Mouse (Mus musculus) left cerebral cortex, adult 9 months (tissue): ENCODE measurements around the gene Insl3.

Experiments used
- DNase-seq, 2 experiments: peaks; one replicate each; pipeline ENCODE4 v3.0.0; 2022; ENCODE audit warnings: low spot score in 2 of 2

Gene Insl3

DNA sequence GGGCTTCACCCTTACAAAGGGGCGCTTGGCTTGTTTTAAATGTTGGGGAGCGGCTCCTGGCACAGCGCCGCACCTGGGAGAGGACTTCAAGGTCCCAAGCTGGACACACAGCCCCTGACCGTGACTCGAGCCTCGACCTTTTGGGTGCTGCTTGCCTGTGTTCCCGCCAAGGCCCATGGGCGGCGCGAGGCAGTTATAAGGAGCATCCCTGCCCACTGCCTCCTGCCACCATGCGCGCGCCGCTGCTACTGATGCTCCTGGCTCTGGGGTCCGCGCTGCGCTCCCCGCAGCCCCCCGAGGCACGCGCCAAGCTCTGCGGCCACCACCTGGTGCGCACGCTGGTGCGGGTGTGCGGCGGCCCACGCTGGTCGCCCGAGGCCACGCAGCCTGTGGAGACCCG lies at the start of gene Insl3:
Gene Insl3, plus strand, starts transcription at position 187 of the 400 bp plus-strand sequence.
- no peak for DNase-seq

DNA sequence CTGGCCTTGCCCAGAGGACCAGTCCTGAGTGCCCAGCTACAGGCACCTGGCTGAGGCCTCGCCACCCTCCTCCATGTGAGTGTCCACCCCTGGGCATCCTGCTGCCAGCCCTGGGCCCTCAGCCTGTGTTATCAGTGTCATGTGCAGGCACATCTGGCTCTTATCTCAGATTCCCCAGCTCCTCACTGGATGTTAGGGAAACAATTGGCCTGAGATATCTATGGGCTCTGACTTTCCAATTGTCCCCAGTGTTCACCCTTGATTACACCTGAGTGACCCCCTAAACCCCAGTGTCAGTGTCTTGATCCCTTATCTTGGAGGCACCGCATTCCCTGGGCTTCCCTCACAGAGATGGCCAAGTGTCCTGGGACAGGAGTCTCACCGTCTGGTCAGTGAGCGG lies 49.7 kb upstream of the Insl3 start:
- no peak for DNase-seq

- no peak for DNase-seq
These were observed 43.5 kb upstream of the Insl3 start for GRCm38 (mm10) chr8:71645510-71645909.

GRCm38 (mm10) chr8:71654600-71654999 lies 34.4 kb upstream of the Insl3 start:
- no peak for DNase-seq

DNA sequence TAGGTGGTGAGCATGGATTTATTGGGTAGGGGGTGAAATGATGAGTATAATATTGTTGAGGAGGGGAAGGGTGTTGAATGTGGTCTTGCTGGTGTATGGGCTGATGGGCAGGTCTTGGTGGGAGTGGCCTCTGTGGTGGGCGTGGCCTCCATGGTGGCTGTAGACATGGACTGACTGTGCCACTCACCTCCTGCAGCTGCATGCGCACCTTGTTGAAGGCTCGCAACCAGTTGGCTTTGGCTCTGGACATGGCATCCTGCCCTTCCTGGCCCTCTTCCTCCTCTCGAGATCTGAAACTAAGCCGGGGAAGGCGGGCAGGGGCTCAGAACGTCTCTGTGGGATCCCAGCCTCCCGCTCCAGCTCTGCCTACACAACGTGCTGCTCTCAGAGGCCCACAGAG lies 31.2 kb upstream of the Insl3 start:
- DNase-seq = no peak

GRCm38 (mm10) chr8:71658515-71659049 lies 30.4 kb upstream of the Insl3 start:
- DNase-seq = no peak

GRCm38 (mm10) chr8:71659751-71660150 lies 29.3 kb upstream of the Insl3 start:
- no peak for DNase-seq

- peak in 1 of 2 experiments; percentile 87 for DNase-seq
These were observed 28.5 kb upstream of the Insl3 start for GRCm38 (mm10) chr8:71660325-71661120.

DNA sequence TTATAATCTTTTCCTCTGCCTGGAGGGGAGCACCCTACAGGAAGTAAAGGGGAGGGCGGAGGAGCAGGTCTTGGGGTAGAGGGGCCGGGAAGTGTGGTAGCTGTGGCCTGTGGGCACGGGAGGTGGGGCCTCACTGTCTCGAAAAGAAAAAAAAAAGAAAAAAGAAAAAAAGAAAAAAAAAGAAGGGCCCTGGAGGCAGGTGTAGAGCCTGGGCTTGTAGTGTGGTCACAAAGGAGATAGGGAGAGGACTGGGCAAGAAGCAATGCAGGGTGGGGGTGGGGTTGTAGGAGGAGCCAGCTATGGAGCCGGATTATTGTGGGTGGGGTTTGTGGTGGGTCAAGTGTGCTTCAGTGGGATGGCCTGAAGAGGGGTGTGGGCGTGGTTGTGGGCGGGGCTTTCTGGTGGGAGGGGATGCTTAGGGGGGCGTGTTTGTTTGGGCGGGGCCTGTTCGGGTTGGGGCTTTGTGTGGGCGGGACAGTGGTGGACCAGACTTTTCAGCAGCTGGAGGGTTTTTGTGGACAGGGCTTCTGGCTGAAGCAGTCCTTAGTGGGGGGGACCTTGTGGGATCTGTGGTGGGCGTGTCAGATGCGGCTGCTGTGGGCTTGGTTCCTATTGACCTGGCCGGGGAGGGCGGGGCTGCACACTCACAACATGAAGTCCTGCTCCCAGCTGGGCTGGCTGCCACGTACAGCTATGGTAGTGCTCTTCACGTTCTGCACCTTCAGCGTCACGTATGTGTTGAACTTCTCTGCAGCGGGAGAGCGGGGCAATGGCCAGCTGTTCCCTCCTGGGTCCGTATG lies 23.5 kb upstream of the Insl3 start:
- no peak for DNase-seq

DNA sequence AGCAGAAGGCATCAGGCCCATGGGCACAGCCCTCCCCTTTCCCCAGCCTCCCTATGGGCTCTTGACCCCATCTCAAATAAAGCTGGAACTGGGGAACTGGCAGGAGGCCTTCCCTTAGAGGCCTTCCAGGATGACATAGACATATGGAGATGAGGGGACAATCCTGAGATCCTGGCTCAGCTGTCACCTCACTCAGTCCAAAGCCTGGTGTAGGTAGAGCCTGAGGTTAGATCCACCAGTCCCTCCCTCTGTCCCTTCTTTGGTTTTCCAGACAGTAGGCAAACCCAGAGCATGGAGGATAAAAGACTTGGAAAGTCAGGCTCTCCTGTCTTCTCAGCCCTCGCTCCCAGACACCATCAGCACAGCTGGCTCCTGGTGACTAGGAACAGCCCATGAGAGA lies 22.2 kb upstream of the Insl3 start:
- no peak for DNase-seq

DNA sequence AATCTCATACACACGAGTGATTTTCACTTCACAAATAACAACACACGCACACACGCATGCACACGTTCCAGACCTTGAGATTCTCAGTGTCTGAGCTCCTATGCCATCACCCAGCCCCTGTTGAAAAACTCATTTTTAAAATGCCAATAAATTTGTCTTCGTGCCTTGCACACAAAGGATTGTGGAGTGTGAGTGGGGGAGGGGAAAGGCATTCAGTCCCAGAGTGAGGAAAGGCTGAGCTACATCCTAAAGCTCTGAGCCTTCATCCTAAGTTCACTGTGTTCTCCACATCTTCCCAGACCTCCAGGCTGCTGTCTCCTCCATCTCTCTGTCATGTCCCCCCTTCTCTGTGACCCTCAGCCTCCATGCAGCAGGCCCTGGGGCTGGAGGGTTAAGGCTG lies 21.8 kb upstream of the Insl3 start:
- DNase-seq = no peak

DNA sequence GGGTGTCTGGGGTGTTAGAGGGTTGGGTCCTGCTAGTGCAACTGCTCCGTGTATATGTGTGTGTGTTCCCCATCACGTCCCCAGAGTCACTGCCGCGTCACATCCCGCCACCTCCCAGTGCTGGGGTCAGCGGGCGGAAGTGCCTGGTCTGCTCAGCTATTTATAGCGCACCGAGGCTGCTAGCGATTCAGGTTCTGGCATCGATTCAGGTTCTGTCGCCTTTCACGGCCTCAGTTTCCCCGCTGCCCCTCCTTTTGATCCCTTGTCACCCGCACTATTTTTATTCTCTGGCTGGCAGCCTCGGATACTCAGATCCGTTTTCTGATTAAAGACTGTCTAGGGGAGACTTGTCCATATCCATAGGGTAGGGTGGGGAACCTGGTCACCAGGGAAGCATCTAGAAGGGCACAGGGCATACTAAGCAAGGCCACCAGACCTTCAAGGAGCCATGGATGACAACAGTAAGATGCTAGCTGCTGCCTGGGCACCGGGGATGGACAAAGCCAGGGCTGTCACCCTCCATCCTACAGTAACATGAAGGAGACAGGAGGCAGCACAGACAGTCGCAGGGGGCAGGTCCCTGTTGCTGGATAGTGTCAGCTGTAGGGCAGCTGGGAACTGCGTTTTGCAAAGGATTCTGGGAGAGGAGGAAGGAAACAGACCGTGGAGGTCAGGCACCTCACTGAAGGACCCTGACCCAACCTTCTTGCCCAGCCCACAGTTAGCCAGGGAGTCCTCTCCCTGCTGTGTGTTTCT lies 20.6 kb upstream of the Insl3 start:
- DNase-seq = no peak

GRCm38 (mm10) chr8:71670198-71670597 lies 18.8 kb upstream of the Insl3 start:
- no peak for DNase-seq

DNA sequence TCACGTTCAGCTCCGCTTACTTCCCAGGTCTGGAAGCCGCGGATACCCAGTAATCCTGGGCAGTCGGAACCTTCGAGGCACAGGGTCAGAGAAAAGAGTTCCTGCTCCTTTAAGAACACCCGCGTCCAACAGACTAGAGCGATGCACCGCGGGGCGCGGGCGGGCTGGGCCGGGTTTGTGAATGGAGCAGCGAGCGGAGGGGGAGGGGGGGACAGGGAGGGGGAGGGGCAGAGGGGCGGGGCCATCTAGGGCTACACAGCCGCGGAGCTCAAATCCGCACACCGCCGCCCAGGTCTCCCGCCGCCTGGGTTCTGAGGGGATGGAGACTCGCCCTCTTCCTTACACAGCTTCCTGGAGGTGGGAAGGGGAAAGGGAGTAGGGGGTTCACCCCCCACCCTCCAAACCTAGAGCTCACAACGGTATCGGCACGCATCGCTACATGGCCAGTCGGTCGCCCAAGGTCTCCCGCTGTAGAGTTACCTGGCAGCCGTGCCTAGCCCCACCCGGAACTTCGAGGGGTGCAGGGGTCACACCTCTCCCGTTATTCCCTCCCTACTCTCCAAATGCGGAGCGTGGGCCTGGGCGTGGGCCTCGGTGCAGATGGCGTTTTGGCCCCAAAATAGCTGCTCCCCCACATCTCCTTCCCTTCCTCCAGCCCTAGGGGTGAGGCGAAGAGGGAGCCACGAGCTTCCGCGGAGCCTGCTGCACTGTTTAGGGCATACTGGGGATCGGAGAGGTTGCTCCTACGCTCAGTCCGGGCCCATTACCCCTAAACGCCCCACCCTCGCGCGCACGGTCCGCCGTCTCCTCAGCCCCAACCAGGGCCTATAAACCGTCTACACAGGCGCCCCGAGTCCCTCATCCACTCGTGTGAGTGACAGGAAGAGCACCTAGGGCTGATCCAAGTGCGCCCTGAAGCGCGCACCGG lies 18.1 kb upstream of the Insl3 start:
- DNase-seq = peak; percentile 50 to 70

GRCm38 (mm10) chr8:71671549-71671965 lies 17.5 kb upstream of the Insl3 start, which contains the start of gene Unc13a:
Gene Unc13a, minus strand, starts transcription at chr8:71671757.
- peak; percentile 70 to 92 for DNase-seq

- no peak for DNase-seq
These were observed 16.8 kb upstream of the Insl3 start for GRCm38 (mm10) chr8:71672168-71672735.

DNA sequence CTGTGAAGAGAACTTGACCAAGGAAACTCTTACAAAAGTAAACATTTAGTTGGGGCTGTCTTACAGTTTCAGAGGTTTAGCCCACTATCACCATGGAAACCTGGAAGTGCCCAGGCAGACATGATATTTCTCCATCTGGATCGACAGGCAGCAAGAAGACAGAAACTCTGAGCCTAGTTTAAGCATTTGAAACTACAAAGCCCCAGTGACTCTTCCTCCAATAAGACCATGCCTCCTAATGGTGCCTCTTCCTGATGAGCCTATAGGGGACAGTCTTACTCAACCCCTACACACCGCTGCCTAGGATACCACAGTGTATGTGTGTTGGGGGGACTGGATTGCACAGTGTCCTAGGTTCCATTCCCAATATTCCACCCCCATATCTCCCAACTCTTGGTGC lies 14.9 kb upstream of the Insl3 start:
- no peak for DNase-seq

DNA sequence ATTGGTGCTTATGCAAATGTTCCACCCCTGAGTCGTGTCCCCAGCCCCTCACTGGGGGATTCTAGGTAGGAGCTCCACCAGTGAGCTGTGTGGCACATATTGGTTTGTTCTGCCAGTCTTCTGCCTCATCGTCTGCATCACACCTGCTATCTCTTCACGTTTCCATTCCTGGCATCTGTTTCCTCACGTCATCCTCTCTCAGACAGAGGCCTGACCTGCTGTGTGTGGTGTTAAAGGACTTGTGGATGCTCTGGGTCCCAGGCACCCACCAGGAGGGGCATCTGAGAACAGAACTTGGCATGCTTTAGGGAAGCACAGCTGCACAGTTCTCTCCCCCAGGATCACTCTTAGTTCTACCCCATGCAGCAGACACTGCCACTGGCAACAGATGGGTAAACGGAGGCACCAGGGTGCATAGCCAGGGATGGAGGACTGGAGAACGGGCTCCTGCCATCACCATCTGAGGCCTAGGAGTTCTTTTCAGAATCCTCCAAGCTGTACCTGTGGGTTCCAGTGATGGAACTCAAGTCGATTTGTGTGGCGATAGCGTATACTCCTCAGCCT lies 13.5 kb upstream of the Insl3 start:
- no peak for DNase-seq

DNA sequence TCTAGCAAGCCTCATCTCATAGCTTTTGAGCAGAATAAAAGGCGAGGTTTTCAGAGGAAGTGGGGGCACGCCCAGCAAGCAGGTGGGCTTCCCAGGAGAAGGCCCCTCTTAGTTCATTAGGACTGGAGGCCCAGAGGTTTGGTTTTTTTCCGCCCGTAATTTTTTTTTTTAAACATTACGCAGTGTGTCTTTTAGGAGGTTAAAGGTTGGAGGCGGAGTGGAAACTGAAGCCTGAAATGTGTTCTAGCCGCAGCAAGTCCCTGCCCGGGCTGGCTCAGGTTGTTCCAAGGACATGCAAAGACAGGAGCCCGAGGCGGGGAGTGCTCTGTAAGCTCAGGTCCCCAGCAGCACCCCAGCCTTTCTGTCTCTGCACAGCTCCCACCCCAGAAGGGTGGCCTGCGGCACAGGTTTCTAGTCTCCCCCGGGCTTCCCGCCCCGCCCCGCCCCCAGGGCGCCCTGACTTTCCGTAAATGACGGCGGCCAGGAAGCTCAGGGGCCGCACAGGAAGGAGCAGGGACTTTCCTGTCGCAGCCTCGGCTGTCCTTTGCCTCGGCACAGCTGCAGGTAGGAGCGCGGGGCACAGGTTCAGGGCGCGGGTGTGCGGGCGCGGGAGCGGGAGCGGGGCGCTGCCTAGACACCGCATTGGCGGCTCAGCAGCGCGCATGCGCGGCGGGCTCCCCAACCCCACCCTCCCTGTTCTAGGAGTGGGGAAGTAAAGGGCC lies 12.8 kb upstream of the Insl3 start, which contains the start of gene Jak3:
Gene Jak3, plus strand, starts transcription at position 277 of the 722 bp plus-strand sequence.
- no peak for DNase-seq
